Mouse (Mus musculus): ENCODE results near the gene Sh2d1b2. TPM values are rescaled to one million over a fixed set of nuclear protein-coding genes. Genes with fewer than 3 reads are reported as not detected.
"Not testable (repeated sequence)": the region's sequence is repeated elsewhere in the genome, so short reads cannot be mapped to it uniquely, and the experiment has no call there.

Gene Sh2d1b2
- polyA plus RNA-seq (2012; rRNA removed), result not detected in 2 replicates

- H3K27ac ChIP-seq (ENCODE audit: control insufficient read depth, insufficient read depth, low read depth, low read length); H3K4me3 ChIP-seq (ENCODE audit: control insufficient read depth, low read depth, low read length); H3K27me3 ChIP-seq (ENCODE audit: control insufficient read depth, insufficient read depth, low read length); H3K36me3 ChIP-seq (ENCODE audit: control insufficient read depth, insufficient read depth, low read length); H3K4me1 ChIP-seq (ENCODE audit: control insufficient read depth, insufficient read depth, low read length): not testable (repeated sequence)
Measured at GRCm38 (mm10) chr1:170232688-170233087, at the start of gene Sh2d1b2. TSS of gene Sh2d1b2 (plus strand) at chr1:170232749.

GRCm38 (mm10) chr1:170185137-170185536 is 47.4 kb upstream of the Sh2d1b2 start:
- Histone ChIP-seq H3K4me3 (ENCODE audit: control insufficient read depth, low read depth, low read length) (no peak overlapping the region), H3K27me3 (ENCODE audit: control insufficient read depth, insufficient read depth, low read length) (no peaks in the 10 kb centered on the region), H3K36me3 (ENCODE audit: control insufficient read depth, insufficient read depth, low read length) (no peaks in the 10 kb centered on the region), H3K27ac (ENCODE audit: control insufficient read depth, insufficient read depth, low read depth, low read length) (no peak overlapping the region), H3K4me1 (ENCODE audit: control insufficient read depth, insufficient read depth, low read length) (peaks cover 2% of the 10 kb centered on the region; the same call in 1 of the 2 replicates)
- no peak for TF ChIP-seq POLR2A (IDR thresholded peaks at IDR 0.05; ENCODE audit: control insufficient read depth, low read depth, low read length)
- no peak for TF ChIP-seq CTCF (IDR thresholded peaks at IDR 0.05; ENCODE audit: control insufficient read depth, insufficient read depth, insufficient replicate concordance, low read depth, low read length)

GRCm38 (mm10) chr1:170186531-170186930 is 46.0 kb upstream of the Sh2d1b2 start:
- Histone ChIP-seq H3K4me1 (ENCODE audit: control insufficient read depth, insufficient read depth, low read length) (peaks cover 2% of the 10 kb centered on the region; the same call in 1 of the 2 replicates), H3K27ac (ENCODE audit: control insufficient read depth, insufficient read depth, low read depth, low read length) (no peak overlapping the region), H3K27me3 (ENCODE audit: control insufficient read depth, insufficient read depth, low read length) (no peaks in the 10 kb centered on the region), H3K4me3 (ENCODE audit: control insufficient read depth, low read depth, low read length) (no peak overlapping the region), H3K36me3 (ENCODE audit: control insufficient read depth, insufficient read depth, low read length) (no peaks in the 10 kb centered on the region)
- TF ChIP-seq CTCF (IDR thresholded peaks at IDR 0.05; ENCODE audit: control insufficient read depth, insufficient read depth, insufficient replicate concordance, low read depth, low read length) (no peak), POLR2A (IDR thresholded peaks at IDR 0.05; ENCODE audit: control insufficient read depth, low read depth, low read length) (no peak)

DNA sequence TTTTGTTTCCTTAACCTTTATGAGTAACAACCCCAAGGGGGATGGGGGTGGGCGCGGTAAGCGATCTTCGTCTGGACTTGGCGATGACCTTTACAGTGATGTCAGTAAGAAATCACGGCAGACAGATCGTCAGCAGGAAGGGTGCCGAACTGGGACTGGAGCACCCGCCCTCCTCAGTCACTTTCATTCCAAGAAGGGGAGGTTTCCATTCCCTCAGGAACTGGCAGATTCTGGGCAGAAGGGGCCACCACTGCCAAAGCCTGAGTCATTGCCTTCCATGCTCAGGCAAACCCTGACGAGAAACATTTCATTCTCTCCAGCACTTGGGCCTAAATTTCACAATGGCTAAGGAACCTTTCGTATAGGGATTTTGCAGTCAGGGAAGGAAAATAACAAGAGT is 43.9 kb upstream of the Sh2d1b2 start:
- Histone ChIP-seq H3K4me3 (ENCODE audit: control insufficient read depth, low read depth, low read length) (no peak overlapping the region), H3K27ac (ENCODE audit: control insufficient read depth, insufficient read depth, low read depth, low read length) (no peak overlapping the region), H3K36me3 (ENCODE audit: control insufficient read depth, insufficient read depth, low read length) (no peaks in the 10 kb centered on the region; the same call in 1 of the 2 replicates), H3K4me1 (ENCODE audit: control insufficient read depth, insufficient read depth, low read length) (peaks cover 2% of the 10 kb centered on the region; the same call in 1 of the 2 replicates), H3K27me3 (ENCODE audit: control insufficient read depth, insufficient read depth, low read length) (no peaks in the 10 kb centered on the region)
- TF ChIP-seq POLR2A (IDR thresholded peaks at IDR 0.05; ENCODE audit: control insufficient read depth, low read depth, low read length) (no peak), CTCF (IDR thresholded peaks at IDR 0.05; ENCODE audit: control insufficient read depth, insufficient read depth, insufficient replicate concordance, low read depth, low read length) (no peak)

GRCm38 (mm10) chr1:170190225-170190624 is 42.3 kb upstream of the Sh2d1b2 start:
- no peak overlapping the region for H3K27ac ChIP-seq (ENCODE audit: control insufficient read depth, insufficient read depth, low read depth, low read length)
- H3K36me3 ChIP-seq (ENCODE audit: control insufficient read depth, insufficient read depth, low read length), result peaks cover 3% of the 10 kb centered on the region
- TF ChIP-seq CTCF (IDR thresholded peaks at IDR 0.05; ENCODE audit: control insufficient read depth, insufficient read depth, insufficient replicate concordance, low read depth, low read length) (no peak), POLR2A (IDR thresholded peaks at IDR 0.05; ENCODE audit: control insufficient read depth, low read depth, low read length) (no peak)
- H3K4me3 ChIP-seq (ENCODE audit: control insufficient read depth, low read depth, low read length), result no peak overlapping the region
- H3K27me3 ChIP-seq (ENCODE audit: control insufficient read depth, insufficient read depth, low read length), result no peaks in the 10 kb centered on the region
- peaks cover 2% of the 10 kb centered on the region; the same call in 1 of the 2 replicates for H3K4me1 ChIP-seq (ENCODE audit: control insufficient read depth, insufficient read depth, low read length)

- no peak overlapping the region for H3K4me3 ChIP-seq (ENCODE audit: control insufficient read depth, low read depth, low read length)
- H3K27me3 ChIP-seq (ENCODE audit: control insufficient read depth, insufficient read depth, low read length), result no peaks in the 10 kb centered on the region
- H3K4me1 ChIP-seq (ENCODE audit: control insufficient read depth, insufficient read depth, low read length), result peaks cover 2% of the 10 kb centered on the region; the same call in 1 of the 2 replicates
- H3K36me3 ChIP-seq (ENCODE audit: control insufficient read depth, insufficient read depth, low read length), result peaks cover 3% of the 10 kb centered on the region
- no peak overlapping the region for H3K27ac ChIP-seq (ENCODE audit: control insufficient read depth, insufficient read depth, low read depth, low read length)
- no peak for TF ChIP-seq POLR2A (IDR thresholded peaks at IDR 0.05; ENCODE audit: control insufficient read depth, low read depth, low read length)
- TF ChIP-seq CTCF (IDR thresholded peaks at IDR 0.05; ENCODE audit: control insufficient read depth, insufficient read depth, insufficient replicate concordance, low read depth, low read length), result no peak
Measured at GRCm38 (mm10) chr1:170191925-170192324, 40.6 kb upstream of the Sh2d1b2 start.

DNA sequence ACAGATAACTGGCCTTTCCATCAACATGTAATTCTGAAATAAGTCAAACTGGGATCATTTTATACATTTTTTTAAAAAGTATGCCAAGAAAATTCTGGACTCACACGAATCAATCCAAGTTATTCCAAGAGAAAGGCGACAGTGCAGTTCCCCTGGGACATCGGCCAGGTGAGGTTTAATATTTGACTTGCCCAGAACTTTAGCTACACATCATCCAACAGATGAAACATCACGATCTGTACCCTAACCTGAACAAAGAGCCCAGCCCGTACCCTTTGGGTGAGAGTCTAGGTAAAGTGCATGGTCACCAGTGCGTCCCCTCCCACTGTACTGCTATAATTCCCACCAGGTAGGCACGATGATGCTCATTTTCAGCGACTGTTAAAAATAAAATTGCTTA is 36.3 kb upstream of the Sh2d1b2 start:
- Histone ChIP-seq H3K4me1 (ENCODE audit: control insufficient read depth, insufficient read depth, low read length) (no peaks in the 10 kb centered on the region), H3K27me3 (ENCODE audit: control insufficient read depth, insufficient read depth, low read length) (no peaks in the 10 kb centered on the region), H3K27ac (ENCODE audit: control insufficient read depth, insufficient read depth, low read depth, low read length) (no peak overlapping the region), H3K36me3 (ENCODE audit: control insufficient read depth, insufficient read depth, low read length) (peaks cover 3% of the 10 kb centered on the region), H3K4me3 (ENCODE audit: control insufficient read depth, low read depth, low read length) (no peak overlapping the region)
- TF ChIP-seq POLR2A (IDR thresholded peaks at IDR 0.05; ENCODE audit: control insufficient read depth, low read depth, low read length) (no peak), CTCF (IDR thresholded peaks at IDR 0.05; ENCODE audit: control insufficient read depth, insufficient read depth, insufficient replicate concordance, low read depth, low read length) (no peak)

- Histone ChIP-seq H3K27me3 (ENCODE audit: control insufficient read depth, insufficient read depth, low read length) (no peaks in the 10 kb centered on the region), H3K36me3 (ENCODE audit: control insufficient read depth, insufficient read depth, low read length) (no peaks in the 10 kb centered on the region; the same call in 1 of the 2 replicates), H3K4me1 (ENCODE audit: control insufficient read depth, insufficient read depth, low read length) (no peaks in the 10 kb centered on the region), H3K27ac (ENCODE audit: control insufficient read depth, insufficient read depth, low read depth, low read length) (no peak overlapping the region), H3K4me3 (ENCODE audit: control insufficient read depth, low read depth, low read length) (no peak overlapping the region)
- TF ChIP-seq POLR2A (IDR thresholded peaks at IDR 0.05; ENCODE audit: control insufficient read depth, low read depth, low read length) (no peak), CTCF (IDR thresholded peaks at IDR 0.05; ENCODE audit: control insufficient read depth, insufficient read depth, insufficient replicate concordance, low read depth, low read length) (no peak)
Measured at GRCm38 (mm10) chr1:170200379-170200778, 32.2 kb upstream of the Sh2d1b2 start.
